Mouse (Mus musculus) forebrain, embryonic 16.5 days (tissue): ENCODE data around the gene Dgkg. TPM values are rescaled to one million over a fixed set of nuclear protein-coding genes. Genes with fewer than 3 reads are reported as not detected.
A peak's percentile ranks its signal among the peaks of the same experiment; 100 is the strongest.

Experiments used
- ATAC-seq: fragments of 200-750 bp; cut with Nextera tagmentation; 2 replicates; pipeline ENCODE4 v1.8.0; 2017; ENCODE audit warnings: mild to moderate bottlenecking, moderate library complexity
- H3K27ac ChIP-seq: fragments of 300-500 bp; sonication (generic); 2 replicates; pipeline ENCODE4 v1.5.1; 2014; ENCODE audit warnings: low read length, control low read depth
- H3K27me3 ChIP-seq: fragments of 300-500 bp; sonication (generic); replicated peaks from 2 replicates; pipeline ENCODE4 v1.6.1; 2014; ENCODE audit warnings: low read length; ENCODE audit not compliant: control insufficient read depth, insufficient read depth
- H3K36me3 ChIP-seq: fragments of 300-500 bp; sonication (generic); 2 replicates; pipeline ENCODE4 v1.6.1; 2014; ENCODE audit not compliant: control insufficient read depth, insufficient read depth
- H3K4me1 ChIP-seq: fragments of 300-500 bp; sonication (generic); replicated peaks from 2 replicates; pipeline ENCODE4 v1.6.1; 2014; ENCODE audit warnings: low read length; ENCODE audit not compliant: control insufficient read depth, insufficient read depth
- H3K4me2 ChIP-seq: fragments of 300-500 bp; sonication (generic); 2 replicates; pipeline ENCODE4 v1.6.1; 2014; ENCODE audit warnings: mild to moderate bottlenecking, low read length, control low read depth
- H3K4me3 ChIP-seq: fragments of 300-500 bp; sonication (generic); replicated peaks from 2 replicates; pipeline ENCODE4 v1.5.1; 2014; ENCODE audit warnings: mild to moderate bottlenecking, low read length, control low read depth
- H3K9ac ChIP-seq: fragments of 300-500 bp; sonication (generic); replicated peaks from 2 replicates; pipeline ENCODE4 v1.6.1; 2014; ENCODE audit warnings: low read depth, low read length, control low read depth
- H3K9me3 ChIP-seq: fragments of 300-500 bp; sonication (generic); 2 replicates; pipeline ENCODE4 v1.6.1; 2016; ENCODE audit warnings: low read length; ENCODE audit not compliant: control insufficient read depth
- WGBS: fragments of 180-500 bp; shearing (Covaris S2); extraction: QIAGEN DNeasy Blood & Tissue Kit; methylation state at CpG from one replicate; pipeline ENCODE4 v1.1.7; 2014; 5-methylcytosine and 5-hydroxymethylcytosine counted together
- polyA plus RNA-seq: library from polyadenylated mRNA; unstranded; fragments of >200 nt; fragmentation: Nextera tagmentation; extraction: Ambion mirVana; gene quantifications from 2 replicates; pipeline ENCODE4 v1.2.1, GENCODE M21; 2015

Gene Dgkg
- polyA plus RNA-seq, result 6.5 and 6.6 TPM in 2 replicates

- peak; percentile 82 for ATAC-seq
- Histone ChIP-seq H3K4me2 (peak within 1 kb of the TSS; percentile 82), H3K4me3 (peak within 1 kb of the TSS; percentile 58), H3K27ac (no peak within 1 kb of the TSS), H3K36me3 (no peaks in the 10 kb centered on the region), H3K9me3 (no peaks in the 10 kb centered on the region), H3K4me1 (peaks cover 6% of the 10 kb centered on the region), H3K27me3 (peaks cover 16% of the 10 kb centered on the region), H3K9ac (peak within 1 kb of the TSS; percentile 62)
- under 1% methylated on average over 63 of the region's 63 CpGs for WGBS
Observed at GRCm38 (mm10) chr16:22656533-22657444, at the start of gene Dgkg. Gene Dgkg (minus strand): TSS chr16:22657221.

- Histone ChIP-seq H3K36me3 (no peaks in the 10 kb centered on the region), H3K4me2 (no peak overlapping the region), H3K4me1 (no peaks in the 10 kb centered on the region), H3K4me3 (no peak overlapping the region), H3K9me3 (no peaks in the 10 kb centered on the region), H3K27me3 (no peaks in the 10 kb centered on the region), H3K27ac (no peak overlapping the region), H3K9ac (no peak overlapping the region)
- 57% methylated on average over 6 of the region's 6 CpGs for WGBS
- no peak for ATAC-seq
Observed at GRCm38 (mm10) chr16:22704946-22705345, 47.9 kb upstream of the Dgkg start.

GRCm38 (mm10) chr16:22704136-22704535 lies 47.1 kb upstream of the Dgkg start:
- no peak overlapping the region for H3K4me2 ChIP-seq
- H3K27ac ChIP-seq, result no peak overlapping the region
- no peaks in the 10 kb centered on the region for H3K36me3 ChIP-seq
- WGBS, result 92% methylated on average over 5 of the region's 5 CpGs
- no peak overlapping the region for H3K4me3 ChIP-seq
- no peaks in the 10 kb centered on the region for H3K9me3 ChIP-seq
- no peak for ATAC-seq
- no peak overlapping the region for H3K9ac ChIP-seq
- no peaks in the 10 kb centered on the region; the same call in 1 of the 2 replicates for H3K4me1 ChIP-seq
- H3K27me3 ChIP-seq, result no peaks in the 10 kb centered on the region

GRCm38 (mm10) chr16:22698846-22699760 lies 42.1 kb upstream of the Dgkg start:
- no peak overlapping the region for H3K4me3 ChIP-seq
- no peak for ATAC-seq
- no peaks in the 10 kb centered on the region for H3K36me3 ChIP-seq
- H3K9ac ChIP-seq, result no peak overlapping the region
- H3K9me3 ChIP-seq, result no peaks in the 10 kb centered on the region
- no peak overlapping the region for H3K27ac ChIP-seq
- no peaks in the 10 kb centered on the region; the same call in 1 of the 2 replicates for H3K4me1 ChIP-seq
- 78% methylated on average over 13 of the region's 13 CpGs for WGBS
- no peak overlapping the region for H3K4me2 ChIP-seq
- no peaks in the 10 kb centered on the region for H3K27me3 ChIP-seq

- ATAC-seq, result no peak
- Histone ChIP-seq H3K9ac (no peak overlapping the region), H3K36me3 (no peaks in the 10 kb centered on the region), H3K27ac (no peak overlapping the region), H3K4me2 (no peak overlapping the region), H3K4me1 (no peaks in the 10 kb centered on the region; the same call in 1 of the 2 replicates), H3K9me3 (no peaks in the 10 kb centered on the region), H3K4me3 (no peak overlapping the region), H3K27me3 (no peaks in the 10 kb centered on the region)
- WGBS, result 93% methylated on average over 8 of the region's 8 CpGs
Observed at GRCm38 (mm10) chr16:22698101-22698500, 41.1 kb upstream of the Dgkg start.

- no peaks in the 10 kb centered on the region for H3K27me3 ChIP-seq
- no peaks in the 10 kb centered on the region for H3K9me3 ChIP-seq
- no peak overlapping the region for H3K27ac ChIP-seq
- H3K4me2 ChIP-seq, result no peak overlapping the region
- no peaks in the 10 kb centered on the region for H3K36me3 ChIP-seq
- H3K4me3 ChIP-seq, result no peak overlapping the region
- WGBS, result 91% methylated on average over 2 of the region's 2 CpGs
- 0 out of 2 replicates have a peak, but pooled peaks cover 2% of the 10 kb centered on the region for H3K4me1 ChIP-seq
- no peak overlapping the region for H3K9ac ChIP-seq
- ATAC-seq, result no peak
Observed at GRCm38 (mm10) chr16:22689622-22690021, 32.6 kb upstream of the Dgkg start.

- H3K27ac ChIP-seq, result peak overlapping the region; percentile 0; the same call in 1 of the 2 replicates
- H3K4me3 ChIP-seq, result no peak overlapping the region
- no peaks in the 10 kb centered on the region for H3K36me3 ChIP-seq
- H3K4me2 ChIP-seq, result no peak overlapping the region
- no peaks in the 10 kb centered on the region for H3K27me3 ChIP-seq
- H3K4me1 ChIP-seq, result 0 out of 2 replicates have a peak, but pooled peaks cover 2% of the 10 kb centered on the region
- WGBS, result 71% methylated on average over 8 of the region's 8 CpGs
- no peaks in the 10 kb centered on the region for H3K9me3 ChIP-seq
- ATAC-seq, result peak; percentile 28; the same call in 1 of the 2 replicates
- H3K9ac ChIP-seq, result no peak overlapping the region
Observed at GRCm38 (mm10) chr16:22687711-22688230, 30.8 kb upstream of the Dgkg start.

GRCm38 (mm10) chr16:22683605-22684004 lies 26.6 kb upstream of the Dgkg start:
- no peak for ATAC-seq
- WGBS, result 89% methylated on average over 3 of the region's 3 CpGs
- Histone ChIP-seq H3K9ac (no peak overlapping the region), H3K4me3 (no peak overlapping the region), H3K27me3 (no peaks in the 10 kb centered on the region), H3K9me3 (no peaks in the 10 kb centered on the region), H3K4me2 (no peak overlapping the region), H3K27ac (no peak overlapping the region), H3K36me3 (no peaks in the 10 kb centered on the region), H3K4me1 (0 out of 2 replicates have a peak, but pooled peaks cover 2% of the 10 kb centered on the region)

- Histone ChIP-seq H3K4me2 (no peak overlapping the region), H3K9me3 (no peaks in the 10 kb centered on the region), H3K27ac (no peak overlapping the region), H3K36me3 (no peaks in the 10 kb centered on the region), H3K4me1 (no peaks in the 10 kb centered on the region), H3K27me3 (no peaks in the 10 kb centered on the region), H3K9ac (no peak overlapping the region), H3K4me3 (no peak overlapping the region)
- ATAC-seq, result no peak
Observed at GRCm38 (mm10) chr16:22682727-22683126, 25.7 kb upstream of the Dgkg start.
